Mouse (Mus musculus): ENCODE measurements around the gene Tfcp2l1.

GRCm38 (mm10) chr1:118728796-118729195 lies 101.1 kb downstream of the Tfcp2l1 start:
- TF ChIP-seq CTCF (IDR thresholded peaks at IDR 0.05; ENCODE audit: borderline replicate concordance, extremely low read depth, insufficient read depth, insufficient read length) (no peak), POLR2A (IDR thresholded peaks at IDR 0.05; ENCODE audit: borderline replicate concordance, extremely low read depth, insufficient read depth, insufficient read length, poor library complexity, severe bottlenecking) (no peak)

Measured in brain, embryonic 14.5 days (tissue).